ENCODE assay signal across 8 mouse cellular contexts in the genomic region with DNA sequence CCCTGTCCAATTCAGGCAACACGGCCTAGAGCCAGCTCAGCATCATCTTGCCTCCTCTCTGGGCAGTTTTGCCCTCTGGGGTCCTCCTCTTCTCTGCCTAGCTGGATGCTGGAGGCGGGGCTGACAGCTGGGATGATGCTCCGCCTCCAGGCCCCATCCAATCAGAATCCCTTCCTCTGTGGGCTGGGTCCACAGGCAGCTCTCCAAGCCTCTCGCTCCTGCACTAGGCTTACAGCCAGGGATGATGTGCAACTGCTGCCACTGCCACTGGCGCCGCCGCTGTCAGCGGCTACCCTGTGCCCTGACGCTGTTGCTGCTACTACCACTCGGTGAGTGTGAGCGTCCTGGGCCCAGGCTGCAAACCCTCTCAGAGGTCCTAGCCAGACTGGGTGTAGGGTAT. TPM values are rescaled to one million over a fixed set of nuclear protein-coding genes. Genes with fewer than 3 reads are reported as not detected.
DNase-seq lines count a peak whose midpoint lies in the region; ATAC-seq and TF ChIP-seq lines count a peak whose summit lies in the region.

A gene (plus strand): TSS at position 229 of the 400 bp plus-strand sequence.

- no peaks in the 10 kb centered on the region for H3K9me3 ChIP-seq in E14TG2a.4 (ENCODE audit: low read length)
- H3K9me3 ChIP-seq in forebrain, postnatal 0 days (ENCODE audit: low read length) = no peaks in the 10 kb centered on the region
- no peaks in the 10 kb centered on the region for H3K9me3 ChIP-seq in liver, embryonic 13.5 days (replicated peaks)
- no peaks in the 10 kb centered on the region for H3K9me3 ChIP-seq in neural tube, embryonic 13.5 days

- DNase-seq in adrenal gland, postnatal 4 days (ENCODE audit: low spot score in 2 of 2) = peak; percentile 22 to 53
- DNase-seq in forebrain, postnatal 0 days = peak; percentile 78
- DNase-seq in heart, postnatal 25 days (ENCODE audit: low spot score) = peak; percentile 58
- DNase-seq in kidney, postnatal 4 days = peak; percentile 80 to 89
- peak; percentile 43 for DNase-seq in liver, embryonic 13.5 days

- intact Hi-C loops in heart, postnatal 25 days (cut with DNase I) = no loop called here

- H3K4me1 ChIP-seq in E14TG2a.4 (replicated peaks; ENCODE audit: low read depth, low read length) = peaks cover 43% of the 10 kb centered on the region
- H3K4me1 ChIP-seq in forebrain, postnatal 0 days (ENCODE audit: insufficient read depth) = no peaks in the 10 kb centered on the region
- peaks cover 8% of the 10 kb centered on the region for H3K4me1 ChIP-seq in liver, embryonic 13.5 days (replicated peaks)
- H3K4me1 ChIP-seq in neural tube, embryonic 13.5 days (replicated peaks) = peaks cover 9% of the 10 kb centered on the region

- peak within 1 kb of the TSS; percentile 65 for H3K4me3 ChIP-seq in E14TG2a.4 (replicated peaks; ENCODE audit: low read length)
- no peak within 1 kb of the TSS for H3K4me3 ChIP-seq in forebrain, postnatal 0 days (ENCODE audit: low read depth, low read length)
- no peak within 1 kb of the TSS for H3K4me3 ChIP-seq in liver, embryonic 13.5 days (replicated peaks)
- 0 out of 2 replicates have a peak within 1 kb of the TSS, but pooled peaks have one; percentile 3 for H3K4me3 ChIP-seq in neural tube, embryonic 13.5 days

- H3K36me3 ChIP-seq in E14TG2a.4 (ENCODE audit: insufficient read depth, low read length) = peaks cover 48% of the 10 kb centered on the region
- H3K36me3 ChIP-seq in forebrain, postnatal 0 days (ENCODE audit: insufficient read depth) = peaks cover 54% of the 10 kb centered on the region
- peaks cover 58% of the 10 kb centered on the region for H3K36me3 ChIP-seq in liver, embryonic 13.5 days
- peaks cover 62% of the 10 kb centered on the region for H3K36me3 ChIP-seq in neural tube, embryonic 13.5 days

- H3K27me3 ChIP-seq in E14TG2a.4 (ENCODE audit: insufficient read depth, low read length) = no peaks in the 10 kb centered on the region
- no peaks in the 10 kb centered on the region for H3K27me3 ChIP-seq in forebrain, postnatal 0 days (ENCODE audit: insufficient read depth, low read length)
- H3K27me3 ChIP-seq in liver, embryonic 13.5 days = no peaks in the 10 kb centered on the region
- H3K27me3 ChIP-seq in neural tube, embryonic 13.5 days = no peaks in the 10 kb centered on the region

- H3K27ac ChIP-seq in forebrain, postnatal 0 days (ENCODE audit: low read depth, low read length) = no peak within 1 kb of the TSS
- no peak within 1 kb of the TSS for H3K27ac ChIP-seq in liver, embryonic 13.5 days
- peak within 1 kb of the TSS; percentile 65 for H3K27ac ChIP-seq in neural tube, embryonic 13.5 days (replicated peaks)

- no peak within 1 kb of the TSS for H3K9ac ChIP-seq in forebrain, postnatal 0 days
- no peak within 1 kb of the TSS for H3K9ac ChIP-seq in liver, embryonic 13.5 days
- peak within 1 kb of the TSS; percentile 58 for H3K9ac ChIP-seq in neural tube, embryonic 13.5 days

- peak; percentile 87 for ATAC-seq in forebrain, postnatal 0 days
- peak; percentile 73 for ATAC-seq in liver, embryonic 13.5 days (ENCODE audit: low read depth)
- peak; percentile 91 for ATAC-seq in neural tube, embryonic 13.5 days (ENCODE audit: low read depth)
- ATAC-seq in inflammation-experienced regulatory T-cells, adult 6 months = no peak

- WGBS in forebrain, postnatal 0 days = 4% methylated on average over 11 of the region's 11 CpGs
- 40% methylated on average over 11 of the region's 11 CpGs for WGBS in liver, embryonic 13.5 days (ENCODE audit: insufficient replicate concordance)
- 3% methylated on average over 11 of the region's 11 CpGs for WGBS in neural tube, embryonic 13.5 days

- TF ChIP-seq CTCF in E14TG2a.4 (conservative IDR thresholded peaks at IDR 0.05; ENCODE audit: low read length) = no peak
- TF ChIP-seq CTCF in forebrain, postnatal 0 days (IDR thresholded peaks at IDR 0.05; ENCODE audit: low read depth) = no peak

- H3K4me2 ChIP-seq in forebrain, postnatal 0 days (ENCODE audit: low read depth) = no peak within 1 kb of the TSS
- H3K4me2 ChIP-seq in liver, embryonic 13.5 days = no peak within 1 kb of the TSS
- peak within 1 kb of the TSS; percentile 35 for H3K4me2 ChIP-seq in neural tube, embryonic 13.5 days

RNA-seq across cellular contexts. Expression of the gene that starts here (rescaled TPM):
- under 1 TPM in 1 of 2 experiments, not detected in 1; 0.90 TPM for total RNA-seq in adrenal gland, postnatal 4 days (2021)
- 0.92 TPM in 1 of 2 replicates, not detected in the other for total RNA-seq in forebrain, postnatal 0 days (2014; rRNA removed)
- polyA plus RNA-seq in forebrain, postnatal 0 days (2015; fragmentation: Nextera tagmentation; extraction: Ambion mirVana) = 0.36 and 1.2 TPM in 2 replicates
- under 1 TPM; 0.61 to 0.65 TPM for total RNA-seq in heart, postnatal 25 days (2021)
- not detected in 2 replicates for polyA plus RNA-seq in liver, embryonic 13.5 days (2015; fragmentation: Nextera tagmentation; extraction: Ambion mirVana)
- 0.46 and 0.54 TPM in 2 replicates for polyA plus RNA-seq in neural tube, embryonic 13.5 days (2015; fragmentation: Nextera tagmentation; extraction: Ambion mirVana)
- 1 to 10 TPM in 2 of 3 experiments, not detected in 1; 1.2 to 1.8 TPM for polyA plus RNA-seq in inflammation-experienced regulatory T-cells, adult 6 months (2017; shearing (Covaris generic))

Comparison
In these comparisons a context has a peak if more than half of its experiments do, and no peak if none do; other contexts are left out.
1. Peak in DNase-seq in adrenal gland, postnatal 4 days; RNA of the gene not detected or under 1 TPM.
2. Peak in DNase-seq in heart, postnatal 25 days; RNA of the gene not detected or under 1 TPM.
3. Peak in DNase-seq and ATAC-seq in liver, embryonic 13.5 days; RNA of the gene not detected or under 1 TPM.
4. Peak in ATAC-seq, H3K4me3 ChIP-seq, H3K27ac ChIP-seq, H3K9ac ChIP-seq and H3K4me2 ChIP-seq in neural tube, embryonic 13.5 days; RNA of the gene not detected or under 1 TPM.